Mouse (Mus musculus): ENCODE measurements around the gene Icam1. TPM values are rescaled to one million over a fixed set of nuclear protein-coding genes. Genes with fewer than 3 reads are reported as not detected.

Icam1 gene
- polyA plus RNA-seq (2014; fragmentation: Illumina TruSeq; extraction: RNeasy Lipid Tissue Mini Kit (QIAGEN cat#74804); ENCODE audit: low read depth, low replicate concordance), result 12.4 TPM

DNA sequence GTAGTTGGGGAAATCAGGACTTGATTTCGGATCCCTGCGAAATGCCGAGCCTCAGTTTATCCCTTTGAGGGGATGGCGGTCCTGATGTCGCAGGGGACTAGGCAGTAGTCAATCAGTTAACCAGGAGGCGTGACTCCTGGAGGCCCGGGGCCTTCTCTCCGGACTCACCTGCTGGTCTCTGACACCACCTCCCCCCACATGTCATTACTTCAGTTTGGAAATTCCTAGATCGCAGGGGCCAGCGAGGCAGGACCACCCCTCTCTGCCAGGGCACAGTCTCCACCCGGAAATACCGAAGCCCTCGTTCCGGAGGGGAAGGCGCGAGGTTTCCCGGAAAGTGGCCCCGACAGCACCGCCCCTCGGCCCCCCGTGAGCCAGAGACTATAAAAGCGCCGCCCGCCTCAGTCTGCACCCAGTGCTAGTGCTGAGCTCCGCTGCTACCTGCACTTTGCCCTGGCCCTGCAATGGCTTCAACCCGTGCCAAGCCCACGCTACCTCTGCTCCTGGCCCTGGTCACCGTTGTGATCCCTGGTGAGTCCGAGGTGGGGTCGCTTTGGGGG is at the start of gene Icam1:
Icam1 (plus strand) TSS at position 415 of the 560 bp plus-strand sequence.

GRCm38 (mm10) chr9:20976216-20976960 is 39.4 kb upstream of the Icam1 start, which contains the start of gene S1pr2:
Gene S1pr2 (minus strand): TSS chr9:20976781.

GRCm38 (mm10) chr9:21002627-21003551 is 12.9 kb upstream of the Icam1 start, which contains the start of gene Mrpl4:
Gene Mrpl4 (plus strand): TSS chr9:21002738.

DNA sequence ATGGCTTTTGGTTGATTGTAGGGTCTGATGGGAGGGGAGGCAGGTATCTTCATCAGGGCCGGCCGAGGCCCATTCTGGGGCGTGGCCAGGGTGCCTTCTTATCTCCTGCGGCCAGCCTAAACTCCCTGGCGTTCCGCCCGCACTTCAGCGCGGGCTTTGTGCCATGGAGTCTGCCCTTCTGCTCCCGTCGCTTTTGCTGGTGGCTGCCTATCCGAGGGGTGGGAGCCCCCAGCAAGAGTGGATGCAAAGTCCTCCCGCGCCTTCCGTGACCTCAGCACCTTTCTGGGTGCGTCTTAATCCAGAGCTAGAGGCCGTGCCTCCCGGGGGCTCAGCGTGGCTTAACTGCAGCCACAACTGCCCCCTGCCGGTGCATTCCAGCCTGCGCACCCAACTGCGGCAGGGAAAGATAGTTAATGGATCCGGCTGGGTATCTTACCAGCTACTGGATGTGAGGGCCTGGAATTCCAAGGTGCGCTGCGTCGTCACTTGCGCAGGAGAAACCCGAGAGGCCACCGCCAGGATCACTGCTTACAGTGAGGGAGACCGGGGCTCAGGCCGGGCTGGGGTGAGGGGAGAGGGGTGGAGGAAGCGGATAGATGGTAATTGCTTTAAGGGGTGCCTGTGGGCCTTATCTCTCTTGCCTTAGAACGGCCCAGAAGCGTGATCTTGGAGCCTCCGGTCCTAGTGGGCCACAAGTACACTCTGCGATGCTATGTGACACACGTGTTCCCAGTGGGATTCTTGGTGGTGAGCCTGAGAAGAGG is 13.7 kb downstream of the Icam1 start, which contains the start of gene Icam4:
Icam4 (plus strand) TSS at position 83 of the 764 bp plus-strand sequence.

DNA sequence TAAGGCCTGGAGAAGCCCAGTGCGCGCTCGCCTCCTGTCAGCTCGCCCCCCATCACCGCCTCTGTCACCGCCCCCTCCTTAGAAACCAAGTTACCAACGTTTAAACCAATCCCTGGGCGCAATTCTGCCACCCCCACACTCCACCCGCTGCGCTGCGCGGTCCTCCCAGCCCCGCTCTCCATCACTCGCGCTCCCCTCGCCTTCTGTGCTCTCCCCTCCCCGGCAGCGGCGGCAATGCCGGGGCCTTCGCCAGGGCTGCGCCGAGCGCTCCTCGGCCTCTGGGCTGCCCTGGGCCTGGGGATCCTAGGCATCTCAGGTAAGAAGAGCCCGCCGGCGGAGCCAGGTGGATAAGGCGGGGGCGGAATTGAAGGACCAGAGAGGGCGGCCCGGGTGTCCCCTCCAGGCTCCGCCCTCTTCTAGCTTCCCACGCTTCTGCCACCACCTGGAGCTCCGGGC is 16.1 kb downstream of the Icam1 start, which contains the start of gene Icam5:
Icam5 (plus strand) TSS at position 178 of the 456 bp plus-strand sequence.

DNA sequence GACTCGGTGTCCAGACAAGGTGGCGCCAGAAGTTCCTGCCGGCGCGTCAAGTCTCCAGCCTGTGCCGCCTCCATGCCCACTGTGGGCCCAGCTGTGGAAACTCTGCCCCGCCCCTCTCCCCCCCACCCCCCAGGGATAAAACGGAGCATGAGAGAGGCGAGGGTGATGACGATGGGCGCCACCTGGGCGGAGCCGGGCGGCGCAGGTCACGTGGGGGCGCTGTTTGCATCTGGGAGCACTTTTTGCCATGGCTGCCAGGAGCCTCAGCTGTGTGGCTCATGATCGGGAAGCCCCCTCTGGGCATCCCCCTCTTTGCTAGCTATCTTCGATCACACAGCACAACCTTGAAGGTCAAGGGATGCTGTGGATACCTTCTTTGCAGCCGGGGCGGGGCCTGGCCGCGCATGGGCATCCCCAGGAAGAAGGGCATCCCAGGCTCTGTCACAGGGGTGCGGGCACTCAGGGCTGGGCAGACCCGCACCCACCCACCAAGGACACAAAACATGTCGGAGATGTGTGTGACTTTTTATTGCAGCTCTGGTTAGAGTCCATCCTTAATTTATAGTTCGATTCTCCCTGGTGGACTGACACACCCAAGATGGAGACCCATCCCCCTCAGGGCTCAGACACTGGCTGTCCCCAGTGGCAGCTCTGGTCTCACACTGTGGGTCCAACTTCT is 51.4 kb downstream of the Icam1 start, which contains the start of gene Zglp1:
Zglp1 (minus strand) TSS at position 88 of the 679 bp plus-strand sequence.

DNA sequence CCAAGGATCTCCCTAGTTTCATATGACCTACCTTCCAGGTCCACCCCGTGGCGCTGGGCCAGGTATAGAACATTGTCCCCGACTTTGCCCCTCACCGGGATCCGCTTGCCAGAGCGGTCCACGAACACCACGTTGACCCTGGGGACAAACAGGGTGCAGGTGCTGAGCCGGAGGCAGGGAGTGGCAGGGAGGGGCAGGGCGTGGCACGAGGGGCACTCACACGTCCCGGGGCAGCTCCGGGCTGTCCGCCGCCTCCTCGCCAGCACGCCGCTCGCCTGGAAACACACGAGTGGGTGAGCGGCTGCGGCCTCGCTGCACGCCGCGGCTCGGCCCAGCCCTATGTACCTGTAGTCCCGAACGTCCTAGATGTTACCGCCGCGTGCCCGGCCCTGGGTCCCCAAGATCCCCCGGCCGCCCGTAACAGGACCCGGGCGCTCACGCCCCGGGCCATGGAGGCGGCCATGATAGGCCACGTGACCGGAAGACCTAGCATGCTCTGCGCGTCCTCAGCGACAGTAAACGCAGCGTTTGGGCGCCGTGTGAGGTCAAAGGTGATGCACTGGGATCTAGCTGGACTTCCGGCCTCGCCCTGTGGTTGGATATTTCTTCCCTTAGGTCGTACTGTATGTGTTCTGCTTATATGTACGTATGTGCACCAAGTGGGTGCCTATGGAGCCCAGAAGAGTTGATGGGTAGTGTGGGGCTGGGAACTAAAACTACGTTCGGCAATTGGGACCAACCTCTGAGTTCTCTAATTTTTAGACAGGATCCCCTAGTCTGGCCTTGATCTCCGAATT is 57.5 kb downstream of the Icam1 start, which contains the start of the genes Gm49373 and Fdx1l:
Gm49373 (minus strand) TSS at position 53 of the 797 bp plus-strand sequence.
Fdx1l (minus strand) TSS at position 571 of the 797 bp plus-strand sequence.

Other genes starting within 250 kb of the Icam1 start
- gene Col5a3, start 200.9 kb upstream of the Icam1 start, polyA plus RNA-seq (2014; fragmentation: Illumina TruSeq; extraction: RNeasy Lipid Tissue Mini Kit (QIAGEN cat#74804); ENCODE audit: low read depth, low replicate concordance), result 14.5 TPM
- not detected for gene Rdh8, start 197.5 kb upstream of the Icam1 start, polyA plus RNA-seq (2014; fragmentation: Illumina TruSeq; extraction: RNeasy Lipid Tissue Mini Kit (QIAGEN cat#74804); ENCODE audit: low read depth, low replicate concordance)
- gene A230050P20Rik, start 147.3 kb upstream of the Icam1 start, polyA plus RNA-seq (2014; fragmentation: Illumina TruSeq; extraction: RNeasy Lipid Tissue Mini Kit (QIAGEN cat#74804); ENCODE audit: low read depth, low replicate concordance), result 11.0 TPM
- 3.9 TPM for gene Angptl6, start 136.3 kb upstream of the Icam1 start, polyA plus RNA-seq (2014; fragmentation: Illumina TruSeq; extraction: RNeasy Lipid Tissue Mini Kit (QIAGEN cat#74804); ENCODE audit: low read depth, low replicate concordance)
- 11.1 TPM for gene Ppan, start 127.8 kb upstream of the Icam1 start, polyA plus RNA-seq (2014; fragmentation: Illumina TruSeq; extraction: RNeasy Lipid Tissue Mini Kit (QIAGEN cat#74804); ENCODE audit: low read depth, low replicate concordance)
- gene Eif3g, start 117.4 kb upstream of the Icam1 start, polyA plus RNA-seq (2014; fragmentation: Illumina TruSeq; extraction: RNeasy Lipid Tissue Mini Kit (QIAGEN cat#74804); ENCODE audit: low read depth, low replicate concordance), result 113 TPM
- 9.2 TPM for gene Dnmt1, start 56.1 kb upstream of the Icam1 start, polyA plus RNA-seq (2014; fragmentation: Illumina TruSeq; extraction: RNeasy Lipid Tissue Mini Kit (QIAGEN cat#74804); ENCODE audit: low read depth, low replicate concordance)
- gene S1pr2, start 39.2 kb upstream of the Icam1 start, polyA plus RNA-seq (2014; fragmentation: Illumina TruSeq; extraction: RNeasy Lipid Tissue Mini Kit (QIAGEN cat#74804); ENCODE audit: low read depth, low replicate concordance), result 2.7 TPM
- gene Mrpl4, start 13.2 kb upstream of the Icam1 start, polyA plus RNA-seq (2014; fragmentation: Illumina TruSeq; extraction: RNeasy Lipid Tissue Mini Kit (QIAGEN cat#74804); ENCODE audit: low read depth, low replicate concordance), result 123 TPM
- 1.3 TPM for gene Icam4, start 13.4 kb downstream of the Icam1 start, polyA plus RNA-seq (2014; fragmentation: Illumina TruSeq; extraction: RNeasy Lipid Tissue Mini Kit (QIAGEN cat#74804); ENCODE audit: low read depth, low replicate concordance)
- not detected for gene Icam5, start 16.1 kb downstream of the Icam1 start, polyA plus RNA-seq (2014; fragmentation: Illumina TruSeq; extraction: RNeasy Lipid Tissue Mini Kit (QIAGEN cat#74804); ENCODE audit: low read depth, low replicate concordance)
- gene Zglp1, start 51.1 kb downstream of the Icam1 start, polyA plus RNA-seq (2014; fragmentation: Illumina TruSeq; extraction: RNeasy Lipid Tissue Mini Kit (QIAGEN cat#74804); ENCODE audit: low read depth, low replicate concordance), result not detected
- 0.42 TPM for gene Gm49373, start 57.1 kb downstream of the Icam1 start, polyA plus RNA-seq (2014; fragmentation: Illumina TruSeq; extraction: RNeasy Lipid Tissue Mini Kit (QIAGEN cat#74804); ENCODE audit: low read depth, low replicate concordance)
- 47.3 TPM for gene Fdx1l, start 57.6 kb downstream of the Icam1 start, polyA plus RNA-seq (2014; fragmentation: Illumina TruSeq; extraction: RNeasy Lipid Tissue Mini Kit (QIAGEN cat#74804); ENCODE audit: low read depth, low replicate concordance)
- 0.97 TPM for gene Gm38431, start 76.0 kb downstream of the Icam1 start, polyA plus RNA-seq (2014; fragmentation: Illumina TruSeq; extraction: RNeasy Lipid Tissue Mini Kit (QIAGEN cat#74804); ENCODE audit: low read depth, low replicate concordance)
- gene Raver1, start 76.0 kb downstream of the Icam1 start, polyA plus RNA-seq (2014; fragmentation: Illumina TruSeq; extraction: RNeasy Lipid Tissue Mini Kit (QIAGEN cat#74804); ENCODE audit: low read depth, low replicate concordance), result 23.3 TPM
- gene Tyk2, start 115.3 kb downstream of the Icam1 start, polyA plus RNA-seq (2014; fragmentation: Illumina TruSeq; extraction: RNeasy Lipid Tissue Mini Kit (QIAGEN cat#74804); ENCODE audit: low read depth, low replicate concordance), result 11.4 TPM
- gene Cdc37, start 134.0 kb downstream of the Icam1 start, polyA plus RNA-seq (2014; fragmentation: Illumina TruSeq; extraction: RNeasy Lipid Tissue Mini Kit (QIAGEN cat#74804); ENCODE audit: low read depth, low replicate concordance), result 166 TPM
- gene Pde4a, start 149.7 kb downstream of the Icam1 start, polyA plus RNA-seq (2014; fragmentation: Illumina TruSeq; extraction: RNeasy Lipid Tissue Mini Kit (QIAGEN cat#74804); ENCODE audit: low read depth, low replicate concordance), result 46.1 TPM
- gene Keap1, start 223.4 kb downstream of the Icam1 start, polyA plus RNA-seq (2014; fragmentation: Illumina TruSeq; extraction: RNeasy Lipid Tissue Mini Kit (QIAGEN cat#74804); ENCODE audit: low read depth, low replicate concordance), result 35.8 TPM
- gene S1pr5, start 232.5 kb downstream of the Icam1 start, polyA plus RNA-seq (2014; fragmentation: Illumina TruSeq; extraction: RNeasy Lipid Tissue Mini Kit (QIAGEN cat#74804); ENCODE audit: low read depth, low replicate concordance), result 0.97 TPM
- gene Atg4d, start 249.3 kb downstream of the Icam1 start, polyA plus RNA-seq (2014; fragmentation: Illumina TruSeq; extraction: RNeasy Lipid Tissue Mini Kit (QIAGEN cat#74804); ENCODE audit: low read depth, low replicate concordance), result 51.7 TPM